Mouse (Mus musculus) left cerebral cortex, postnatal 14 days (tissue): ENCODE results near the gene Tiam1. TPM values are rescaled to one million over a fixed set of nuclear protein-coding genes. Genes with fewer than 3 reads are reported as not detected.

ENCODE experiments used
- DNase-seq, 2 experiments: peaks; one replicate each; pipeline ENCODE4 v3.0.0; 2021 to 2022; ENCODE audit warnings: low spot score in 2 of 2, mixed read lengths in 1 of 2
- intact Hi-C: fragments of 180-260 bp; cut with DNase I; formaldehyde crosslinking; loops from one replicate; pipeline ENCODE4 v1.15.1; 2025
- total RNA-seq, 2 experiments: library from RNA; stranded (reverse); gene quantifications; 2 replicates each; pipeline ENCODE4 v1.2.3; 2021

Gene Tiam1
- total RNA-seq, 2 experiments from 2014 or later: 88.5 to 101 TPM

DNA sequence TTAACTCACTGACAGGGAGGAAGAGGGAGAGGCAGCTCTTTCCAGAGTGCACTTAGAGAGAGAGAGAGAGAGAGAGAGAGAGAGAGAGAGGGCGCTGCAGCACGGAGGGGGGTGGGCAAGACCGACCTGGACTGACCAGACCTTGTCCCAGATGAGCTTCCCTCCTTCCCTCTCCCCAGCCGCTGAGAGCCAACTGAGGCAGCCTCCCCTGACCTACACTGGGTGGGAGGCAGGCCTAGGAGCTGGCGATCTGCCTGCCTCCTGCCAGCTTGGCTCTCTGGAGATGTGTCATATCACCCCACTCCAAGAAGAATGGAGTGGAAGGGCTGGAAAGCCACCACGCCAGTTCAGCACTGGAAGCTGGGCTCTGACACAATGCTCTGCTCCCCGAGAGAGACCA, 6.6 kb upstream of the Tiam1 start:
- no peak for DNase-seq
- intact Hi-C loops: no loop called here

DNA sequence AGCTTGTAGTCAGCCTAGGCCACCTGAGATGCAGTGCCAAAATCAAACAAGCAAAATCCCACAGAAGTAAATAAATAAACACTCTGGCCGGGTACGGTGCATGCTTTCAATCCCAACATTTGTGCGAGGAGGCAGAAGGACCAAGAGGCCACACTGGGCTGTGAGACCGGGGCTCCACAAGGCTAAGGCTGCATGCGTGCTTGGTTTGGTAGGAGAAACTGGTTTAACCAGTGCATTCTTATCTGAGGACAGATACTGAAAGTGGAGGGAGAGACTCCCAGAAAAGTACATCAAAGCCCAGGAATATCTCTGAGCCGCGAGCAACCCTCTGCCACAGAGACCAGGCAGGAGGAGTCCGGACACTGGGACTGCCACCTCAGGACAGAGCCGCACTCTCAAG, 5.8 kb upstream of the Tiam1 start:
- DNase-seq: no peak
- intact Hi-C loops: no loop called here

DNA sequence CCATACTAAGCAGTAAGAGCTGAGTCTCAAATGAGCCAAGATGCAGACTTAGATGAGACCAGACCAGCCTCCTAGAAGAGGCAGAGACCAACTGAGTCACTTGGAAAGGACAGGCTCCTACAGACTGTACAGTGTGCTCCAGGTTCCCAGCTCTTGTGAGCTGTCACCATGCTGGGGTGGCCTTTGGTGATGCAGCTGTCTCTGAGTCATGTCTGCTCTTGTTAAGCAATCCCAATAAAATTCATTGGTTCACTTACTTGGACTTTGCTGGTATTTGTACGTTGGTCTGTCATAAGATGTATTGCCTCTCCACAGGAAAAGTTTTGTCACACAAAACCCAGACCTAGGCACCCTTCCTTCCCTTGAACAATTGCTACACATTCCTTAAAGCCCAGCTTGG, 1.7 kb upstream of the Tiam1 start:
- DNase-seq: no peak
- intact Hi-C loops: no loop called here

DNA sequence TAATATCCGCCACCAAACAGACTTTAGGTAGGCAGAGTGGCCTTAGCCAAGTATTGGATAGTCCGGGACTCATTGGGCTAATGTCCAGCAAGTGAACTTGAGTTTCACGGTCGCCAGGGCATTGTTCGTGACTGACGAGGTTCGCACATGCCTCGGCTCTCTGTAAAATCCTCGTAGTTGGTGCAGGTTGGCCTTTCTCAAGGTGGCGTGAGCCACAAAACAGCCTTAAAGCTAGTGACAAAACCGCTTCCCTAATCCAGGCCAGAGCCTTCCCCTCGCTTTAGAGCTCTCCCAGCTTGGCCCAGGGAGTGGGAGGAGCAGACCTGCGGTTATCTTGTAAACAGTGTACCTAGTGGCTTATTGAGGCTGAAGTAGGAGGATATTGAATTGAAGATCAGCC, 972 bp upstream of the Tiam1 start:
- intact Hi-C loops: no loop called here
- no peak for DNase-seq

DNA sequence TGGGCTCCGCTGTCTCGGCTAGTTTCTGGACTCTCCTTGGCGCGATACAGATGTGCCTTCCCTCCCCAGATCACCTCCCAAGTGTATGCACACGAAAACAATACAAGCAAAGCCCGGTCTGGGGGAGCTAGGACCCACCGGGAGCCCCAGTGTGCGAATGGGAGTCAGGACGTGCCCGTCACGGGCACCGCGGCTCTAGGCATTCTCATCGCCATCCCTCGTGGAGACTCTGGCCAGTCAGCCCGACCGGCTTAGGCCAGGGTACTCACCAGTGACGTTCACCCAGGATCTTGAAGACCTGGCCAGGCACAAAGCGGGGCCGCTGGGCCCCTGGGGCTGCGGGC, 181 bp downstream of the Tiam1 start:
- DNase-seq: no peak
- intact Hi-C loops: no loop called here

DNA sequence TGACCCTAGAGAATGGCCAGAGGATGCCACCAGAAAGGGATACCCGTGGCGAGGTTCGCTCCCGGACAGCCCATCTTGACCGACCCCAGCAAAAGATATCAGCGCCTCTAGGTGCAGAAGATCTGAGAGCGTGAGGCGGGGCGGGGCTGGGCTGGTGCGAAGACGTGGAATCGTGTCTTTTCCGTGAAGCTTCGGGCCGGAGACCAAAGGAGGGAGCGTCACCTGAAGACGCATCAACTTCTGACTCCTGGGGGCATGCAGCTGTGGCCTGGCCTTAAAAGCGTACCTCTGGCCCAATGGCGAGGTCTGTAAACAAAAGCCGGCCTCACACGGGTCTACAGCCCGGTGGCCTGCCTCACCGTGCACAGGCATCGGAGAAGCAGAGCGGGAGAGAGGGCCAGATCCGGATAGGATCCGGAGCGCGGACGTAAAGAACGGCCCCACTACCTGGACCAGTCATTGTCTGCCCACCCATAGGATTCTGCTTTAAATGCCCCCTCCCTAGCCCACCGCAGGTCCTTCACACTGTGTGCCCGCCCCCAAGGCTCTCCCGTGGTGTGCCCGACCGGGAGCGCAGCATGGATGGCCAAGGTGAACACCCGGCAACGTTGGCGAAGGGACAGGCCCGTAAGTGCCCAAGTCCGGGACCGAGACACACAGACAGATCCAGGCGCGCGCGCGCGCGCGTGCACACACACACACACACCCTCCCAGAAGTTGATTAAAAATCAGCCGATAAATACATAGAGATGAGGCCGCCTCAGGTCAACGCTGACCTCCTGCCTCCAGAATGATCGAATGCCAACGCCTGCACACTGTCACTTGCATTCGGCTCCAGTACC, 774 bp downstream of the Tiam1 start:
- intact Hi-C loops: no loop called here
- DNase-seq: peak; percentile 57 to 68

DNA sequence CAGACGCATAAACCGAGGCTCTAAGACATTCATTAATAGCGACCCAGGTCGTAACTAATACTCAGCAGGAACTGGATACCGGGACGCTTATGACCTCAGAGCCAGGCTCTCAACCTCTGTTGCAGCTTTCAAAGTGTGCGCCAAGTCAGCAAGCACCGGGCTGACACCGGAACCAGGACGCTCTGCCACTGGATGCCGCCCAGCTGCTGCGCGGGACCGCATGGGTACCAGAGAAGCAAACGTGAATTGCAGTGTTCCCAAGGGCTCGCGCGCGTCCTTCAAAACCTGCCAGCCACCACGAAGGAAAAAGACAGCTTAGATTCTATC, 1.4 kb downstream of the Tiam1 start:
- DNase-seq: peak in 1 of 2 experiments; percentile 29
- intact Hi-C loops: no loop called here

DNA sequence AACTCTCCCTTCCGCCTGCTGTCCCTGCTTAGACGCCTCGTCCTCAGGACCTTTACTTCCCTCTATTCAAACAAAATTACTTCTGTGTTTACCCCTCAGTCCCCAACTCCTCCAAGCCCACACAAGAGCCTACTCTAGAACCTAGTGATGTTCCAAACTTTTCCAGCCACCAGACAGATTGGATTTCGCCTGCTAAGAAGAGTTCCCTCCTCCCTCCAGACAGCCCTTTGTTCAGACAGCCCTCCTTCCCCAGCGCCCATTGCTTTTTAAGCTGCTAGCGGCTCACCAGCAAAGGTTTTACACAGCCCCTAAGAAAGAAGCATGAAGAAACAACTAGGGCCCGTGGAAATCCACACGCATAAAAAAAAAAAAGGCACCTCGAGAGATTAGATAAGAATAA, 2.0 kb downstream of the Tiam1 start:
- intact Hi-C loops: no loop called here
- DNase-seq: no peak

DNA sequence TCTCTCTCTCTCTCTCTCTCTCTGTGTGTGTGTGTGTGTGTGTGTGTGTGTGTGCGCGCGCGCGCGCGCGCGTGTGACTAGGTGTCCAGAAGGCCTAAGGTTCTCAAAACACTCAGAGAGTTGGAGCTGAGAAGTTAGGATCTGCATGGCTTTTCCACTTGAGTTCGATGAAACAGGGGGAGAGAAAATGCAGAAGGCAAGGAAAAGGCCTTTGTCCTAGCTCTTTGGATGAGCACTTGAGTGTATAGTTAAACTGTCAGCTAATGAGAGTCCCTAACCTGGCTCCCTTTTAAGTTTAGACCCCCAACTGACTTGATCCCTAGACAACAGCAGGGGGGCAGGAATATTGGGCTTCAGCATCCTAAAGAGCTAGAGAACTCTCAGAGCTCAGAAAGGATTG, 3.0 kb downstream of the Tiam1 start:
- DNase-seq: no peak
- intact Hi-C loops: no loop called here

DNA sequence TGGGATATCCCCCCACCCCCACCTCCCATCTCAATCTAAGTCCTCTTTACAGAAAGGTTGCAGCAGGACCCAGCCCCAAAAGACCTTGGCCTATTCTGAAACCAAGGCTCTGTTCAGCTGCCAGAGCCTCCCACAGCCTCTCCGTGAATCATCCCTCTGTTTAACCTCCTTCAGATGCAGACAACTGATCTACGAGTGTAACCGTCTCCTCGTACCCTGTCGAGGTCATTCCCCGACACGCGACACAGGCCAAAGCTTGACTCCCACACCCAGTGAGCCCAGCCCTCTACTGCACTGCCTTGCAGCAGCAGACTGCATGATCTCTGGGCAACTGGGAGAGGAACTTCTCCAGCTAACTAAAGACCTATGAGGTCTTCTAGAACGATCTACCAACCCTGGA, 3.9 kb downstream of the Tiam1 start:
- no peak for DNase-seq
- intact Hi-C loops: no loop called here

DNA sequence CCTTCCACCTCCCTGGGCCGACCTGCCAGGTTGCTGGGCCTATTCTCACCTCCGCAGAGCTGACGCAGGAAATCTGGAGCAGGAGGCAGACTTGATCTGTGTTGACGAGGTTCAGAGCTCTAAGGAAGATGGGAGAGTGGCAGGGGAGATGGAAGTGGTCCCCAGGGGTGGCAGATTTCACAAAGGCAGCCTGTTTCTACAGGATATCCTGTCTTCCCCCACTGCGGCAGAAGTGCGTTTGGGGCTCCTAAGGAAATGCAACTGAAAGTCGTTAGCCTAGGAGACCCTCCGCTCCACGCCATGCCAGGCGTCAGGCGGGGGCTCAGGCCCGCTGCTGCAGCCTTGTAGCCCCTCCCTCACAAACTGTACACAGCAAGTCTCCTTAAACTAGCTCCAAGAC, 5.4 kb downstream of the Tiam1 start:
- intact Hi-C loops: no loop called here
- DNase-seq: no peak

DNA sequence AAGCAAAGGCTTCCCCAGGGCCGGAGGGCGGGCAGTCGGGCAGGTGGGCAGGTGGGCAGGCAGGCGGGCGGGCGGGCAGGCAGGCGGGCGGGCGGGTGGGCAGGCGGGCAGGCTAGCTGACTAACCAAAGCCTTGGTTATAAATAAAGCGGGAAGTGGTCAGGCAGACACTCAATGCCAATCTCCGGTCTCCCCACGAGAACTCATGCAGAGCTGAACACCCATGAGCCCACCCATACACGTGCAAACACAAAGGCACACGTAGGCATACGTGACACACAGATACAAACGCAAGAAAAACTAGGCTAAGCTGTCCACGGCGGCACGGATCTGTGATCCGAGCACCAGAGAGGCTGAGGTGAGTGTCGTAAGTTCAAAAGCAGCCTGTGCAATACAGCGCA, 6.4 kb downstream of the Tiam1 start:
- no peak for DNase-seq
- intact Hi-C loops: no loop called here

DNA sequence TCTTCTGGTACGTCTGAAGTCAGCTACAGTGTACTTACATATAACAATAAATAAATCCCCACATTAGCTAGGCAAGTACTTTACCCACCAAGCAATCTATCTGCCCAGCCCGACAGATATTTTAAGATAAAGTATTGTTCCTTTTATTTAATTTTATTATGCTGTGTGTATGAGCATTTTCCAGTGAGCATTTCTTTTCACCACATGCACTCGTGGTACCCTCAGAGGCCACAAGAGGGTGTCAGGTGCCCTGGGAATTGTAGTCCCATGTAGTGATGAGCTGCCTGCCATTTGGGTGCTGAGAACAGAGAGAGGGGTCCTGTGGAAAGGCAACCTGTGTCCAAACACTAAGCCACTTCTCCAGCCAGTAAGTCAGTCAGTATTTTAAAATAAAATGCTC, 8.0 kb downstream of the Tiam1 start:
- intact Hi-C loops: no loop called here
- no peak for DNase-seq

DNA sequence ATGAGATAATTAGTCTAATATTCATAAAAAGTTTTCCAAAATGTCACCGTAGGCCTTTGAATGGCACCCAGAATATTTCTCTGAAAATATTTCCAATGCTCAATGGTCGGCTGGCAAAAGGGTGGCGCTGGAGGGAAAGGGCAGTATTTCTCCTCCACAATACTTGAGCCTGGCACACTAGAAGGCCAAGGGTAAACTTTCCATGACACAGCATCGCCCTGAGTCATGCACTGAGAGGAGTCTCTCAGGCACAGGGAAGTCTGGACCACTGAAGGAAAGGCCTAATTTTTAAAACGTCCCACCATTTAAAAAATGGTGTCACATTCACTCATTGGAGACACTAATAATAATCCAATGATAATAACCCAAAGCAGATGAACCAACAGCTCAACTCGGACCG, 9.2 kb downstream of the Tiam1 start:
- no peak for DNase-seq
- intact Hi-C loops: no loop called here

DNA sequence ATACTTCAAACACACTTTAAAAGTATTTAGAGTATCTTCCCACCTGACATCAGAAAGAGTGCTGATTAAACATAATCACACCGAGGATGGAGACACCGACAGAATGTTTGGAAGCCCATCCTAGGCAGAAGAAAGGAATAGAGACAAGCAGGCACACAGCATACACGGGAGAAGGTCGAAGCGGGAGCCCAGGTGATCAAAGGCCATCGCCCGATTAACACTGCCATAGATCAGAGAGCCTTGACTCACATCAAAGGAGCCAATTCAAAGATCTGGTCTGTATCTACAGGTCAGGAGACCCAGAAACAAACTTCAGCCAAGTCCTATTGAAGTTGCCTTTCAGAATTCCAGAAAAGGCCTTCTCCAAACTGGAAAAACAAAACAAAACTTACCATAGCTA, 10.8 kb downstream of the Tiam1 start:
- intact Hi-C loops: no loop called here
- no peak for DNase-seq

DNA sequence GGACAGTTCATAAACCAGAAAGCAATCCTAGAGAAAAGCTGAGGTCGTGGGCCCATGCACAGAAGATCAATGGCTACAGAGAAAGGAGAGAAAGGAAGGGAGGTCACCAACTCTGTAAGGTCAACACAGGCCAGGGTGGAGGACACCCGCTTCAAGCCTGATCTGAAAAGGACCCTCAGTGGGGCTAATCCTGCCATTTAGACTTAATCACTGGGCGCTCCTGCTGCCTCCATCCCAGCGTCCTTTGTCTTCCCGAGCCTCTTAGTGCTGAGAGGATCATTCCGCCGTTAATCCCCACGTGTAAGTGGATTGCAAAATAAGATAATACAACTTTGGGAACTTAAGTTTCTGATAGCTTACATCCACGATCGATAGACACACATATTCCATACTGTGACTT, 11.2 kb downstream of the Tiam1 start:
- no peak for DNase-seq
- intact Hi-C loops: no loop called here

DNA sequence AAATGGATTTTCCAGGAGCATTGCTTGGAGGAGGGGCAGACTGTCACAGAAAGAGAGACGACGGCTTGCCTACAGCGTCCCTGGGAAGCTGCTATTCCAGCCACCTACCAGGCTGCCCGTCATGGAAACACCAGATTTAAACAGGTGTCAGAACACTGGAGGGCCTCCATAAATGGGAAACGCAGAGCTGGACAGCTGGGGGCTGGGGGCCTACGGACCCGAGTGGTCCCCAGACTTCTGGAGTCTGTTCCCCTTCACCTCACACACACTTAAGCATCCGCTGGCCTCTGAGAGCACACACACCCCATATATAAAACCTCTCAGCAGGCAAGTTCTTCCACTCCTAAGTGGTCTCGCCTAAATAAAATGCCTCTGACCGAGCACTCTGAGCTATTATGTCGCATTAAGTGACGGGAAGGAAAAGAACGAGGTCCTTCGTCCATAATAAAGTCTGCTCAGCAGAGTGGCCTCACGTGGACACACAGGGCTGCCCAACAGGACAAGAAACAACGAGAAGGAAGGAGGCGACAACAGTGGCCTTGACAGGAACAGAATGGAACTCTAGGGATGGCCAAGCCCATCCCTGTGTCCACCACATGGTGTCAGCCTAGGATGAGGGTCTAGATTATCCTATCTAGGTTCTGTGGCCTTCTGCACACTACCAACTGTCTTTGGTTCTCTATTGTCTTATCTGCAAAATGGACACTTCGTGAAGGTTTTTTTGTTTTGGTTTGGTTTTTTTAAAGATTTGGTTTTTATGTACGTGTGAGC, 14.6 kb downstream of the Tiam1 start:
- intact Hi-C loops: no loop called here
- no peak for DNase-seq

DNA sequence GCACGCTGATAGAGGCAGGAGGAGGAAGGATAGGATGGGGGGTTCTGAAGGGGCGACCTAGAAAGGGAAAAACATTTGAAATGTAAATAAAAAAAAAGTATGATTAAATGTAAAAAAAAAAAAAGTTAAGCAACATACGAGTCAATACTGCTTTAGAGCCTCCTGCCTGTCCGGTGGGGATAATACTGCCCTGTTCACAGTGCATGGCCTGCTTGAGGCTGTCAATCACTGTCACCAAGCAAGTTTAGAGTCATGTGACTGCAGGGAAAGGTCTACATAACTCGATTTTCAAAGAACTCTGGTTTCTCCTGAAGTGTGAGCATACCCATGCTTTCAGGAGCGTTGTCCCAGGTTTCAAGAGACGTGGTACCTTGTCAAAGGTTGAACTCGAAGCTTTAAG, 15.2 kb downstream of the Tiam1 start:
- intact Hi-C loops: no loop called here
- no peak for DNase-seq

DNA sequence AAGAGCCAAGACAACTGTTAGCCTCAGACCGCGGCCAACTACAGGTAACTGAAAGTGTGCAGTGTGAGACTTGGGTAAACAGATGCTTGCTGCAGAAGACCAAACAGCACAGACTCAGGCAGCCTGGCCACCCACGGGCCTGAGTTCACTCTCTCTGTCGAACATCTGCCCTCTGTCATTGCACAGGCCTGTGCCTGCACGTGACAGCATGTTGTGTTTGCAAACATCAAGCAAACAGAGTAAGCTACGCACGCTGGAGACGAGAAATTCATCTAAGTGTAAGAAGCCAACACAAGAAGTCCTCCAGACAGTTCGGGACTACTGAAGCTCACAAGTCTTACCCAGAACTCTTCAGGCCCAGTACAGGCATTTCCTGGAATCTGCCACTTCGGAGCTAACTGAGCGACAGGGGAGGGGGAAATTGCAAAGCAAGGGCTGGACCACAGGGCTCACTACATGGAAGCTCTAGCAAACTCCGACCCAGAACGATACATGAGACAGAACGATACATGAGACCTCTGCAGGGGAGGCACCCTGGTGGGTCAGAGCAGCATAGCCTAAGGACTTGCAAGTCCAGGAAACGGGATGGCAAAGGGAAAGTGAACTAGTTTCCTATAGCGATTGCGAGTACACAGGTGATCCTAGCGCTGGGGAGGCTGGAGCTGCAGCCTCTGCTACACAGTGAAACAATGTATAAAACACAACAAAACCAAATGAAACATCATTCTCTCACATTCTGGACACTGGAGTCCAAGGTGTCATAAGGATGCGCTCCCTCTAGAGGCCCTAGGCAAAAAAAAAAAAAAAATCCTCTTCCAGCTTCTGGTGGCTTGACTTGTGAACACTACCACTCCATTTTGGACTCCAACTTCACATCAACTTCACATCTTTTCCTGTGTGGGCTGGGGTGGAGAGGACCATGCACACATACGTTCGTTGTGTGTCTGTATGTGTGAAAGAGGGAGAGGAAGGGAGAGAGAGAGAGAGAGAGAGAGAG, 18.0 kb downstream of the Tiam1 start:
- intact Hi-C loops: no loop called here
- no peak for DNase-seq

DNA sequence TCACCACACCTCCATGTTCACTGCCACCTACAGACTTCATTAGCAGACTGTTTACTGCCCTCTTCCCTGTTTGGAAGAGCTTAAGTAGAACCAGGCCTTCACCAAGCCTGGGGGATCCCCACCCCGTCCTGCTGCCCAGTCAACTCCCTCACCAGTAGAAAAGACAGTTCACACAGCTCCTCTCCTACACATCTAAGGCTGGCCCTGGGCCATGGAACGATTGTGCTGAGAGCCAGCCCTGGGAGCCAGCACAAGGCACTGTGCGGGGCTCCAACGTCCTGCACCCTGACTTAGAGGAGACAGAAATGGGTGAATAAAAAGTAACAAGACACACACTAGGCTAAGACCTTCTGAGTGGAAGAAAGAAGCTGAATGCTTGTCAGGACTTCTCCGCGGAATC, 20.5 kb downstream of the Tiam1 start:
- DNase-seq: no peak
- intact Hi-C loops: no loop called here
